Mouse (Mus musculus): ENCODE data around the gene Ttc32.
"Not testable (repeated sequence)": the region's sequence is repeated elsewhere in the genome, so short reads cannot be mapped to it uniquely, and the experiment has no call there.

The Ttc32 gene

GRCm38 (mm10) chr12:9029888-9030723 lies at the start of gene Ttc32:
TSS of gene Ttc32 (plus strand) at chr12:9029997.
- DNase-seq: peak; percentile 97

GRCm38 (mm10) chr12:8993231-8993630 lies 36.6 kb upstream of the Ttc32 start:
- no peak for DNase-seq

DNA sequence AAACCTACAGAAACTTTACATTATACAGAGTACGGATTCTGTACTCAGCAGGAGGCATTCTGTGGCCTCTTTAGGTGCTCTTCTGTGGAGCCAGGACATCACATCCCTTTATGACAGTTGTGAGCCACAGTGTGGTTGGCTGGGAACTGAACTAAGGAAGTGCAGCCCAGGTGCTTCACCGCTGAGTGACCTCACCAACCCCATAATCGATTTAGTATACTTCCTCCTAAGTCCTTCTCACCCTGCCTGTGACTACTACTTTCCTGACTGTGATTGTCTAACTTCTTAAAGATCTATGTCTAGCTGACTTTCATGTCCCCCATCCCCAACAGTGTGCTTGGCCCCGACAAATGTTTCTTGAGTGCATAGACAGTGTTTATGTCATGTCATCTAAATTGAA lies 31.5 kb upstream of the Ttc32 start:
- DNase-seq: no peak

DNA sequence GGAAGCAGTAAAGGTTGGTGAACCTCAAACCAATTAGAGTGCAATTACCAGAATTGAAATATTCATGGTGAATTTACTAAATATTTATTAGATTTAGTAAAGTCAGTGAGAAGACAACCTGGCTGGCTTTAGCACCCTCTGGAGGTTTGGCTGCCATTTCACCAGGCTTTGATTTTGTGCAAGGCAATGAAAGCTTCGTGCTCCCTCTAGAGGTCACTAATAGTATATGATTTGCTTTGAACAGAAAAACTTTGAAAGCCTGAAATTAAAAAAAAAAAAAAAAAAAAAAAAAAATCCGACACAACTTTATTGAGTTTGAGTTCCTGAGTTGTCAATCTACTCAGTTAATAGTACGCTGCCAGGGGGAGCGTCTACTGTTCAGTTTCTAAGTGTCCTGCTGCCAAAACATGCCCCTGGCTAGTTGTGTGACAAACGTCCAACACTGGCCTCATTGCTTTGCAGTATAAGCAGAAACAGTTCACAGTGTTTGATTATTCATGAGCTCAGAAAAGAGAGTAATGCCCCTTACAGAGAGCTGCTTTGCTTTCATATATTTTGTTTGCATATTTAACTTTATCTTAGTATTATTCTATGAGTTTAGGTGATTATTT lies 27.7 kb upstream of the Ttc32 start:
- DNase-seq: peak; percentile 80

GRCm38 (mm10) chr12:9007146-9007545 lies 22.7 kb upstream of the Ttc32 start:
- DNase-seq: no peak

DNA sequence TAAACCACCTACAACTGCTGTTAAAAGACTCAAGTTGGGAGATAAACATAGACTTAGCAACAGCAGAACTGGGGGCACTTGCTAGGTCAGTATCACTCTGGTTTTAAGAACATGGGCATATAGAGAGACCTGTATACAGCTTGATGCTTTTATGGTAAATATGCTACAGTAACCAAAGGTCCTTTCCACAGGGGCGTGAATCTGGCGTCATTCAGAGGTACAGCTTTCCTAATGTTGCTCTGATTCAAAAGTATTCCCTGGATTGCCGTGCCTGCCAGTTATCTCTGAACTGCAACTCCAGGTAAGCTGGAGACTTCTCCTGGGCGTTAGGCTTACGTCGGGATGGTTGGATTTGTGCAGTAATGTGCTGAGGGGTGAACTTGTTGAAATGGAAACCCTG lies 22.0 kb upstream of the Ttc32 start:
- DNase-seq: no peak

- no peak for DNase-seq
Observed at GRCm38 (mm10) chr12:9010311-9010710, 19.5 kb upstream of the Ttc32 start.

GRCm38 (mm10) chr12:9016376-9016775 lies 13.4 kb upstream of the Ttc32 start:
- DNase-seq: no peak

- DNase-seq: no peak
Observed at GRCm38 (mm10) chr12:9020431-9020830, 9.4 kb upstream of the Ttc32 start.

- DNase-seq: no peak
Observed at GRCm38 (mm10) chr12:9020986-9021385, 8.8 kb upstream of the Ttc32 start.

GRCm38 (mm10) chr12:9023031-9023430 lies 6.8 kb upstream of the Ttc32 start:
- DNase-seq: no peak

DNA sequence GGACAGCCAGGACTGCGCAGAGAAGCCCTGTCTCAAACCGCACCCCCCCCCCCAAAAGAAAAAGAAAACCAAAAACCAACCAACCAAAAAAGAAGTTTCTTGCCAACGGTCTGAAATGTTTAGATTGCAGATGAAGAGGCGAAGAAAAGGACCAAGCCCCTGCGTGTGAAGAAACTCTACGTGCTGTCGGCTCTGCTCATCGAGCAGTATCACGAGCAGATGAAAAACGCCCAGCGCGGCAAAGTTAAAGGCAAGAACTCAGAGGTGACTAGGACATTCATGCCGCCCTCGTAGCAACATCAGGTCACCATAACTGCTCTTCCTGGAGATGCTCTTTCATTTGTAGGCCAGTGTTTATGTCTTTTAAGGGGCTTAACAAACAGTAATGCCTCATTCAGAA lies 5.7 kb upstream of the Ttc32 start:
- no peak for DNase-seq

- no peak for DNase-seq
Observed at GRCm38 (mm10) chr12:9024736-9025135, 5.1 kb upstream of the Ttc32 start.

DNA sequence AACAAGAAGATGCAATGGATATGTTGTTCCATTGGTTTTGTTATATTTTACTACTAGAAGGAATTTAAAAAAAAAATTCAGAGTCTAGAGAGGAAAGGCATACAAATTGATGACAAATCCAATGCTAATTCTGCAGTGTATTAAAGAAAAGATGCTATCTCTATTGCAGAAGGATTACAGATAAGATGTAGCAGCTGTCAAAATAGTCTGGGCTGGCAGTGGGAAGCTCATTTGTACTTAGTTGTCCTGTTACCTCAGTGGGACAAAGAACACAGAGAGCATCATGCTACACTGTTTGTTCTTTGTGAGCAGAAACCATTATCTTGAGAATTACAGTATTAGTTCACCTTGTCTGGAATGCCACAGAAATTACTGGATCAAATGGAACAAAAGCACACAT lies 3.0 kb upstream of the Ttc32 start:
- no peak for DNase-seq

DNA sequence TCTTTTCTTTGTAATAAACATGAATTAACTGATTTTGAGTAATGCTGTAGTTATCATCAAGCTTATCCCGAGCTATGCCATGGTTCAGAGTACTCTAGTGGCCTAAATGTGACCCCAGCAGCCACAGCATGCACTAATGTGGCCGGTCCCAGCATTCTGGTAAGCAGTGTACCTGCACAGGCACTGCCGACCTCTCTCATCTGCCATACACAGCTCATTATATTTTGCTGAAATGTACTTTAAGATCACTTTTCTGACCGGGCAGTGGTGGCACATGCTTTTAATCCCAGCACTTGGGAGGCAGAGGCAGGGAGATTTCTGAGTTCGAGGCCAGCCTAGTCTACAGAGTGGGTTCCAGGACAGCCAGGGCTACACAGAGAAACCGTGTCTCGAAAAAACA lies 981 bp upstream of the Ttc32 start:
- not testable (repeated sequence) for DNase-seq

- no peak for DNase-seq
Observed at GRCm38 (mm10) chr12:9029506-9029887, 300 bp upstream of the Ttc32 start.

DNA sequence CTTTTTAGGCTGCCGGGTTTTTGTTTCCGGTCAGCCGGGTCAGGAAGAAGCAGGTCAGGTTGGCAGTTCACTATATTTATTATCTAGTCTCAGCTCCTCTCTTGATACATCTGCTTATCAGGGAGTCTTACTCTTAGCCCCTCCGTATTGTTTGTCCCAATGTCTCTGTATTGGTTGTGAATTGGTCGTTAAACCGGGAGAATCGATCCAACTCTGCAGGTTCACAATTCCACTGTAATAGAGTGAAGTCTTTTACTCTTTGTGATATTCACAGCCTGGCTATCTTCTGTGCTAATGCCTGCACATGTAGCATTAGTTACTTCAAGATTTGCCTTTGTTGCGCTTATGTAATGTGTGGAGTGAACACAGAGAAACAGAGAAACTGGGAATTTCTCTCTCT lies 1.4 kb downstream of the Ttc32 start:
- DNase-seq: no peak

DNA sequence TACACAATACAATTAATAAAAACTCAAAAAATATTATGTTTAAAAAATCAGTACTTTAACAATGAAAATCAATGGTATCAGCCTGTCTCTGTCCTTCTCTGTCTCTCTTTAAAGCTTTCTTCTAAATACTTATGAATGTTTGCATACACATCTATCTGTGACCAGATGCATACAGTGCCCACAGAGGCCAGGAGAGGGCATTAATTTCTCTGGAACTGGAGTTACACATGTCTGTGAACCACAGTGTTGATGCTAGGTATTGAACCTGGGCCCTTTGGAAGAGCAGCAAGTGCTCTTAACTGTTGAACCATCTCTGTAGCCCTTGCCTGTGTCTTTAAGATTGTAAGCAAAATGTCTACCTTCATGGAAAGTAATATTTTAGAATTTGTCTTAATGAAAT lies 3.3 kb downstream of the Ttc32 start:
- no peak for DNase-seq

DNA sequence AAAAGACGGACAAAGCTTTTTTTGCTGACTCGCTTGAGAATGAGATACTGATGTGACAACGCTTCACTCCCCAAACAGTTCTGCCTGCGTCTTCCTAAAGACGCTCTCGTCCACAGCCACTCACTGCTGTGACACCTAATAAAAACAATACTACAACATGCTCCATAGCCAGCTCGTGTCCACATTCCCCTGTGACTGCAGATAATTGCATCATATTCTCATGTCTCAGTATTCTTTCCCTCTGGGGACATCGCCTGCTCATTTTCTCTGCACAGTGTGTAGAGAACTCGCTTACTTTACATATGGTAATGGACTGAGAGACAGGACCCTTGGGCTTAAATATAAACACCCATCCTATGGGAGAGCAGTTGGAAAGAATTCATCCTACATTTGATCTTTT lies 6.6 kb downstream of the Ttc32 start:
- no peak for DNase-seq

DNA sequence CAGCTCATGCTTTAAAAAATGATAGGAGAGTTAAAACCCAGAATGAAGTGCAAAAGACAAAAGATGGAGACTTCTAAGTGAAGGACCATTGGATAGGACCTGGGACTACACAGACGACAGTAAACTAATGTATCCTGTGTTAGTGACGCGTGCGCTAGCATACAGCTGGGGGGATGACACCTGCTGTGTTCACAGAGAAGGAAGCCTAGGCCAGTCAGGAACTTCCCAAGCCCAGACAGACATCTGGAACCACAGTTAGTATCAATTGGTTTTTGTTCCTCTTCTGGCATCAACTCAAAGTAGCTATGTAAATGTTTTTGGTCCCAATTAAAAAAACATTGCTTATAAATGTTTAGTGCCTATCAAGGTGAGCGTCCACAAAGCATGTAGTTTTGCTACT lies 10.4 kb downstream of the Ttc32 start:
- DNase-seq: no peak

DNA sequence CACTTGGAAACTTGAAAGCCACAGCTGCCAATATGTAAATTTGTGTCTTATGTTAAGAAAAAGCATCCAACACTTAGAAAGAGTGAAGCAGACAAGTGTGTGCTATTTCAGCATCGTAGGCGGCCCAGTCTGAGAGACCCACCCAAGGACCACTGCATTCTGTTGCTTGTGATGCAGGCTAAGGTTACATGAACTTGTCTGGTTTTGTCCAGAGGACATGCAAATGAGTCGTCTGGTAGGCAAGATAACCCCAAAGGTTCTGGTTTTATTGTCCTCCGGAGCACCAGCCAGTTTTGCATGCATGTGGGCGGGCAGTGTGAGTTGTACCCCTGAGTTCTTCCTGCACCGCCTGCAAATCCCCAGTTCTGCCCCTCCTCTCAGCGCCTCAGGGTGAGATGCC lies 10.9 kb downstream of the Ttc32 start:
- DNase-seq: no peak

GRCm38 (mm10) chr12:9042316-9042715 lies 12.5 kb downstream of the Ttc32 start:
- no peak for DNase-seq

GRCm38 (mm10) chr12:9042759-9043158 lies 13.0 kb downstream of the Ttc32 start:
- DNase-seq: no peak

GRCm38 (mm10) chr12:9044666-9045065 lies 14.9 kb downstream of the Ttc32 start:
- no peak for DNase-seq

- no peak for DNase-seq
Observed at GRCm38 (mm10) chr12:9046674-9047073, 16.9 kb downstream of the Ttc32 start.
